Mouse (Mus musculus) embryonic facial prominence, embryonic 14.5 days (tissue): ENCODE results near the gene Rassf7. TPM values are rescaled to one million over a fixed set of nuclear protein-coding genes. Genes with fewer than 3 reads are reported as not detected.
A peak's percentile ranks its signal among the peaks of the same experiment; 100 is the strongest.

ENCODE experiments used
- ATAC-seq: fragments of 200-750 bp; cut with Nextera tagmentation; 2 replicates; pipeline ENCODE4 v1.8.0; 2017; ENCODE audit warnings: low read depth, moderate number of reproducible peaks, moderate TSS enrichment
- DNase-seq: peaks from one replicate; pipeline ENCODE4 v3.0.0-alpha.2; 2015; ENCODE audit warnings: low spot score
- H3K27ac ChIP-seq: fragments of 300-500 bp; sonication (generic); replicated peaks from 2 replicates; pipeline ENCODE4 v1.5.1; 2014; ENCODE audit warnings: low read depth, mild to moderate bottlenecking, low read length, moderate library complexity
- H3K27me3 ChIP-seq: fragments of 300-500 bp; sonication (generic); replicated peaks from 2 replicates; pipeline ENCODE4 v1.6.1; 2014; ENCODE audit warnings: low read length; ENCODE audit not compliant: control insufficient read depth, insufficient read depth
- H3K36me3 ChIP-seq: fragments of 300-500 bp; sonication (generic); 2 replicates; pipeline ENCODE4 v1.6.1; 2014; ENCODE audit warnings: low read length, mixed read lengths; ENCODE audit not compliant: control insufficient read depth, insufficient read depth
- H3K4me1 ChIP-seq: fragments of 300-500 bp; sonication (generic); 2 replicates; pipeline ENCODE4 v1.6.1; 2014; ENCODE audit warnings: antibody characterized with exemption, low read length; ENCODE audit not compliant: control insufficient read depth, insufficient read depth
- H3K4me2 ChIP-seq: fragments of 300-500 bp; sonication (generic); 2 replicates; pipeline ENCODE4 v1.6.1; 2014; ENCODE audit warnings: low read depth, mild to moderate bottlenecking, low read length, moderate library complexity, mixed read lengths
- H3K4me3 ChIP-seq: fragments of 300-500 bp; sonication (generic); 2 replicates; pipeline ENCODE4 v1.5.1; 2014; ENCODE audit warnings: low read depth, mild to moderate bottlenecking, low read length
- H3K9ac ChIP-seq: fragments of 300-500 bp; sonication (generic); 2 replicates; pipeline ENCODE4 v1.6.1; 2014; ENCODE audit warnings: low read depth, mild to moderate bottlenecking, low read length, moderate library complexity, mixed read lengths
- H3K9me3 ChIP-seq: fragments of 300-500 bp; sonication (generic); 2 replicates; pipeline ENCODE4 v1.6.1; 2016; ENCODE audit warnings: low read length; ENCODE audit not compliant: control insufficient read depth
- WGBS: fragments of 180-500 bp; shearing (Covaris S2); extraction: QIAGEN DNeasy Blood & Tissue Kit; methylation state at CpG from one replicate; pipeline ENCODE4 v1.1.7; 2014; 5-methylcytosine and 5-hydroxymethylcytosine counted together
- polyA plus RNA-seq: library from polyadenylated mRNA; unstranded; fragments of >200 nt; fragmentation: Nextera tagmentation; extraction: Ambion mirVana; gene quantifications from 2 replicates; pipeline ENCODE4 v1.2.1, GENCODE M21; 2014

The Rassf7 gene
- polyA plus RNA-seq, 1 experiment from 2014 or later = 26.7 TPM

DNA sequence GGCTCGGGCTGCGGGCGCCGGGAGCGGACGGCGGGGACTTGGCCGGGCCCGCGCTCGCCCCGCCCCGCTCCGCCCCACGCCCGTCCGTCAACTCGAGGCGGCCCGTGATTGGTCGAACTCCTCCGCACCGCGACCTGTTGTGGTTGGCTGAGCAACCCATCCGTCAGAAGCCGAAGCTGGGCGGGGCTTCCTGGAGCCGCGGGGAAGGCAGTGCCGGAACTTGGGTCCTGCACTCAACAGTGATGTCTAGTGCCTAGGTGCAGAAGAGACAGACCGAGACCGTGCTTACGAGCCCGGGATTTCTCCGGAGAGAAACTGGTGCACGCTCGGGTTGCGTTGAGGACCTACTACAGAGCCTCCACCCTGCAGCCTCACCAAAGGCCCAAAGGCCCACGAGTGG, 21.7 kb upstream of the Rassf7 start, which contains the start of the genes Hras and Lrrc56:
Hras (minus strand) TSS at position 58 of the 400 bp plus-strand sequence.
Lrrc56 (plus strand) TSS at position 210 of the 400 bp plus-strand sequence.
- 0% methylated on average over 13 of the region's 39 CpGs for WGBS
- H3K36me3 ChIP-seq = peaks cover 34% of the 10 kb centered on the region

DNA sequence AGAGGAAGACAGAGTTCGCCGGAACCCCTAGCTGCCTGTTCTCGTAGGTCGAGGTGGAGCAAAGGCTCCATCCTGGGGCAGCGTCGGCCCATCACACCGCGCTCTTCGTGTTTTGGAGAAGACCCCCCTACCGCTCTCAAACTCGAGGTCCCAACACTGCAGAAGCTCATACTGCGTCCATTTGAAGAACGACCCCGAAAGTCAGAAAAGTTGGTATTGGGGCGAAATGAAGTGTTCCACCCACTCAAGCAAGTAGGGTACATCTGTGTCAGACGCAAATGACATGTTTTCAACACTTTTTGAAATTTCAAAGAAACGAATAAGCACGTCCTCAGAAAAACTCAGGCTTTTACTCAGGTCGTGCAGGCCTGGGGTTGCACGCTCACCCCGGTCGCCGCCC, 21.3 kb upstream of the Rassf7 start:
- H3K4me1 ChIP-seq = peaks cover 11% of the 10 kb centered on the region
- H3K4me3 ChIP-seq = peak overlapping the region; percentile 92
- no peaks in the 10 kb centered on the region for H3K27me3 ChIP-seq
- H3K9me3 ChIP-seq = no peaks in the 10 kb centered on the region
- DNase-seq (no peak), ATAC-seq (no peak)
- H3K27ac ChIP-seq = peak overlapping the region; percentile 81
- H3K4me2 ChIP-seq = peak overlapping the region; percentile 99
- peak overlapping the region; percentile 69 for H3K9ac ChIP-seq
- WGBS = 1% methylated on average over 23 of the region's 23 CpGs
- H3K36me3 ChIP-seq = peaks cover 30% of the 10 kb centered on the region

More for the DNA sequence above, 21.7 kb upstream of the Rassf7 start, which contains the start of the genes Hras and Lrrc56:
- ATAC-seq = peak; percentile 93
- H3K4me3 ChIP-seq = peak within 1 kb of the TSS; percentile 92
- H3K27ac ChIP-seq = peak within 1 kb of the TSS; percentile 83
- DNase-seq = peak; percentile 98
- H3K9ac ChIP-seq = peak within 1 kb of the TSS; percentile 92
- peak within 1 kb of the TSS; percentile 99 for H3K4me2 ChIP-seq
- peaks cover 11% of the 10 kb centered on the region for H3K4me1 ChIP-seq
- H3K9me3 ChIP-seq = no peaks in the 10 kb centered on the region
- H3K27me3 ChIP-seq = no peaks in the 10 kb centered on the region

DNA sequence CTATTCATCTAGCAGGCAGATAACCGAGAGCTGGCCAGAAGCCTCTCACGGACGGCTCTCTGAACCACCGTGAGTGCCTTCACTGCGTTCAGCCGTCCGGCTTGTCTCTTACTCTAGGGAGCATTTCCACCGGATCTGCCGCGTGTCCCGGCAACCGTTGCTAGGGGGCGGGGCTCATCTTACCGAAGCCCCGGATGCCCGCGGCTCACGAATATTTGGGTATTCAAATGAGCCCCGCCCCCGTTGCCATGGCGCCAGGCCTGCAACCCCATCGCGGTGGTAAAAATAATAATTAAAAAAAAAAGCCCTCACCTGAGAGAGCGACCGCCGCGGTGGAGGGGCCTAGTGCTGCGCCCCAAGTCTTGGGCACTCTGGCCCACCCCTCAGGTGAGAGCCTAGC, 20.8 kb upstream of the Rassf7 start:
- H3K27me3 ChIP-seq = no peaks in the 10 kb centered on the region
- peak overlapping the region; percentile 99 for H3K4me2 ChIP-seq
- H3K9ac ChIP-seq = peak overlapping the region; percentile 69
- DNase-seq (peak; percentile 96), ATAC-seq (peak; percentile 27; the same call in 1 of the 2 replicates)
- H3K27ac ChIP-seq = peak overlapping the region; percentile 81
- peaks cover 11% of the 10 kb centered on the region for H3K4me1 ChIP-seq
- under 1% methylated on average over 28 of the region's 28 CpGs for WGBS
- H3K9me3 ChIP-seq = no peaks in the 10 kb centered on the region
- H3K4me3 ChIP-seq = peak overlapping the region; percentile 92
- peaks cover 26% of the 10 kb centered on the region for H3K36me3 ChIP-seq

DNA sequence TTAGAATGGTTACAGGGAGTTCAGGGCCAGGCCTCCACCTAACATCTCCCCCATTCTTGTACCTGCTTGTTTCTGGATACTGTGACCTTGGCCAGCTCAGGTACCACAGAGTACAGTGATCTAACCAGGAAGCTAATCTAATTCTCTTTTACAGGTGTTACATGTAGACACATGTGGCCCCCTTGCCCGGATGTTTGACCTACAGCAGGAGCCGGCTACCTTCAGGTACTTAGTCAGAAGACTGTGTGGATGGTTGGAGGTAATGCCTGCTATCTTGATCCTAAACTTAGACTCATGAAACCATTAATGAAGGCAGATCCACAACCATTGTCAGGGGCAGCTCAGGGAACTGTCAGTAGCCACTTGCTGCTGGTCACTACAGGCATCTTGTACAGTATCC, 19.9 kb upstream of the Rassf7 start:
- Histone ChIP-seq H3K4me1 (peaks cover 11% of the 10 kb centered on the region), H3K27ac (no peak overlapping the region), H3K27me3 (no peaks in the 10 kb centered on the region), H3K9ac (no peak overlapping the region), H3K9me3 (no peaks in the 10 kb centered on the region), H3K4me3 (peak overlapping the region; percentile 92; the same call in 1 of the 2 replicates), H3K4me2 (peak overlapping the region; percentile 99; the same call in 1 of the 2 replicates), H3K36me3 (peaks cover 17% of the 10 kb centered on the region)
- ATAC-seq (no peak), DNase-seq (no peak)
- 91% methylated on average over 2 of the region's 2 CpGs for WGBS

DNA sequence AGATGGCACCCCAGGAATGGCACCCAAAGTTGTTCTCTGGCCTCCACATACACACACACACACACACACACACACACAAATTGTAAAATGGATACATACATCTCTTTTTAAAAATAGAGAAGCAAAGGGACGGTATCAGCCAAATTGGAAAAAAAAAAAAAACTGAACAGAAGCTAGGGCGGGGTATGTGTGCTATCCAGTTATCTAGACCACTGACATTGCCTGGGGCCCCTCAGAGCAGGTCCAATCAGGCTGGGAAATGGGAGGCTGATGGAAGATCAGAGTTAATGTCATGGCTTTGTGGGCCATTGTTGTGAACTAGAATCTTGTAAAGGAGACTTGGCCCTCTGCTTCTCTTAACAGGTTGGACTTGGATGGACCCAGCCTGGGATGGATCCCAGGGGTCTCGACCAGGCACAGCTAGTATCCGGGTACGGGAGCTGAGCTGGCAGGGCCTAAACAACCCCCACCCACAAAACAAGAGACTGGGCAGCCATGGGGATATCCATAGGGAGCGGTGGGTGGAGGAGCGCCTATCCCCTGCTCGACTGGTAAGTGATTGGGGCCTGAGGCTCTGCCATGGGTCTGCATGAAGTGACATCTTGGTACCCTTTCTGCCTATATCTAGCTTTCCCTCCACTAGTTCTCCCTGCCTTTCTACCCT, 18.9 kb upstream of the Rassf7 start:
- Histone ChIP-seq H3K9ac (no peak overlapping the region), H3K9me3 (no peaks in the 10 kb centered on the region), H3K27ac (no peak overlapping the region), H3K4me3 (no peak overlapping the region), H3K36me3 (peaks cover 7% of the 10 kb centered on the region), H3K4me2 (no peak overlapping the region), H3K27me3 (no peaks in the 10 kb centered on the region), H3K4me1 (peaks cover 11% of the 10 kb centered on the region)
- DNase-seq = no peak
- ATAC-seq = no peak
- WGBS = 88% methylated on average over 6 of the region's 8 CpGs

DNA sequence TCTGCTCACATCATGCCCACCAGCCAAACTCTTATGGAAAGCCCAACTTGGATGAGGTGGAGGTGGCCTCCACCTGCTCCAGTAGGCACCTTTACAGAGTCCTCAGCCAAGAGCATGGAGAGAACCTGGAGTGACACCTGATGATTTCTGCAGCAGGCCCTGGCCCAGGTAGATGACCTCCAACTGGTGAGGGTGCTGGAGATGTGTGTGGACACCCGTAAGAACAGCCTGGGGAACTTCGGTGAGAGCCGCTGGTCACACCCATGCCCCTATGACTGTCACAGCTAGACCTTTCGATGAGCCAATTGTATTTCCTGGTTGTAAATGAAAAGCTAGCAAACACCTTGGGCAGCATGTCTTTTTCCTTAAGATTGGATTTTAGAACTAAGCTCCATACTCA, 17.5 kb upstream of the Rassf7 start:
- DNase-seq = no peak
- Histone ChIP-seq H3K9me3 (no peaks in the 10 kb centered on the region), H3K4me2 (no peak overlapping the region), H3K9ac (no peak overlapping the region), H3K27me3 (no peaks in the 10 kb centered on the region), H3K4me1 (0 out of 2 replicates have a peak, but pooled peaks cover under 1% of the 10 kb centered on the region), H3K4me3 (no peak overlapping the region), H3K27ac (no peak overlapping the region), H3K36me3 (no peaks in the 10 kb centered on the region)
- WGBS = 92% methylated on average over 4 of the region's 4 CpGs
- ATAC-seq = no peak

DNA sequence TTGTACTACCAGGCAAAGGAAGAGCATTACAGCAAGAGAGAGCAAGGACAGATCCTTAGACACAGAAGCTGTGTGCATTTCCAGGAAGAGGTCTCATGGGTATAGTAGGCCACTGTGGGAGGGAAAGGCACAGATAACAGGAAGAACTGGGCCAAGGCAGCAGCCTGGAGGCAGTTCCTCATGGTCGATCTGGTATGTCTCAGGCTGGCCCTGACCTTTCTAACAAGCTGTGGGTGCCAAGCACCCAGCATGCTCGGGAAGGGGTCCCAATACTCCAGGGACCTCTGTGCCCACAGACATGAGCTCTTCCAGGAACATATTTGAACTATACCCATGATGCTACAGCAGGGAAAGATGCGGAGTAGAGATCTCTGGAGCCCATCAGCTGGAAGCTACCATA, 11.1 kb upstream of the Rassf7 start:
- H3K4me2 ChIP-seq = no peak overlapping the region
- no peaks in the 10 kb centered on the region for H3K9me3 ChIP-seq
- no peak overlapping the region for H3K4me3 ChIP-seq
- DNase-seq (no peak), ATAC-seq (no peak)
- no peaks in the 10 kb centered on the region for H3K4me1 ChIP-seq
- H3K27ac ChIP-seq = no peak overlapping the region
- H3K36me3 ChIP-seq = no peaks in the 10 kb centered on the region
- no peak overlapping the region for H3K9ac ChIP-seq
- no peaks in the 10 kb centered on the region for H3K27me3 ChIP-seq
- 87% methylated on average over 3 of the region's 3 CpGs for WGBS

DNA sequence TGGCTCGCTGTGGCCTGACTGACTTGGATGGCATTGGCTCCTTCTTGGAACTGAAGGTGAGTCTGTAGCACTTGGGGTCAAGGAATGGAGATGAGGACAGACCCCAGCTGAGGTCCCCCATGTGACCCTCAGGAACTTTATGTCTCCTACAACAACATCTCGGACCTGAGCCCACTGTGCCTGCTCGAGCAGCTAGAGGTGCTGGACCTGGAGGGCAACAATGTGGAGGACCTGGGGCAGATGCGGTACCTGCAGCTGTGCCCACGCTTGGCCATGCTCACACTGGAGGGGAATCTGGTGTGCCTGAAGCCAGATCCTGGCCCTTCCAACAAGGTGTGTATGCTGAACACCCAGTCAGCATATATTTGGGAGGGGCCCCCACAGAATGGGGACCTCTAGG, 10.2 kb upstream of the Rassf7 start:
- Histone ChIP-seq H3K9ac (no peak overlapping the region), H3K27me3 (no peaks in the 10 kb centered on the region), H3K4me2 (no peak overlapping the region), H3K27ac (no peak overlapping the region), H3K36me3 (no peaks in the 10 kb centered on the region), H3K4me3 (no peak overlapping the region), H3K4me1 (no peaks in the 10 kb centered on the region), H3K9me3 (no peaks in the 10 kb centered on the region)
- no peak for ATAC-seq
- 92% methylated on average over 5 of the region's 5 CpGs for WGBS
- no peak for DNase-seq
